Mouse (Mus musculus) testis, adult 2 months (tissue): ENCODE measurements around the gene Pycr1.

Experiments used
- CTCF ChIP-seq: fragments of 200-500 bp; IDR thresholded peaks from 2 replicates; pipeline ENCODE4 v1.5.1; 2012; ENCODE audit warnings: low read depth, mild to moderate bottlenecking, inconsistent platforms, low read length, moderate library complexity; ENCODE audit not compliant: control insufficient read depth, insufficient read depth, insufficient replicate concordance
- POLR2A ChIP-seq: fragments of 200-500 bp; IDR thresholded peaks from 2 replicates; pipeline ENCODE4 v1.6.1; 2012; ENCODE audit warnings: low read depth, mild to moderate bottlenecking, inconsistent platforms, low read length, moderate library complexity; ENCODE audit not compliant: control insufficient read depth

GRCm38 (mm10) chr11:120598283-120598989 lies 45.1 kb downstream of the Pycr1 start, which contains the start of the genes Alyref and Anapc11:
- TF ChIP-seq CTCF (no peak), POLR2A (peak; percentile 72)
